Mouse (Mus musculus) lung, embryonic 16.5 days (tissue): ENCODE results near the gene Ormdl1. TPM values are rescaled to one million over a fixed set of nuclear protein-coding genes. Genes with fewer than 3 reads are reported as not detected.
"Not testable (repeated sequence)": the region's sequence is repeated elsewhere in the genome, so short reads cannot be mapped to it uniquely, and the experiment has no call there.

ENCODE experiments used
- ATAC-seq: fragments of 200-750 bp; cut with Nextera tagmentation; 2 replicates; pipeline ENCODE4 v1.8.0; 2017; ENCODE audit warnings: low read depth, mild to moderate bottlenecking, moderate library complexity
- H3K27ac ChIP-seq: fragments of 300-500 bp; sonication (generic); 2 replicates; pipeline ENCODE4 v1.5.1; 2014; ENCODE audit warnings: mild to moderate bottlenecking, control low read depth, low read length
- H3K27me3 ChIP-seq: fragments of 300-500 bp; sonication (generic); 2 replicates; pipeline ENCODE4 v1.6.1; 2014; ENCODE audit warnings: low read depth, low read length, mixed read lengths; ENCODE audit not compliant: control insufficient read depth, insufficient read depth
- H3K36me3 ChIP-seq: fragments of 300-500 bp; sonication (generic); 2 replicates; pipeline ENCODE4 v1.6.1; 2014; ENCODE audit warnings: low read length; ENCODE audit not compliant: control insufficient read depth, insufficient read depth
- H3K4me1 ChIP-seq: fragments of 300-500 bp; sonication (generic); replicated peaks from 2 replicates; pipeline ENCODE4 v1.6.1; 2014; ENCODE audit warnings: low read length, mixed read lengths; ENCODE audit not compliant: control insufficient read depth, insufficient read depth
- H3K4me2 ChIP-seq: fragments of 300-500 bp; sonication (generic); 2 replicates; pipeline ENCODE4 v1.6.1; 2014; ENCODE audit warnings: low read depth, low read length, control low read depth
- H3K4me3 ChIP-seq: fragments of 300-500 bp; sonication (generic); 2 replicates; pipeline ENCODE4 v1.5.1; 2014; ENCODE audit warnings: mild to moderate bottlenecking, low read length, control low read depth
- H3K9ac ChIP-seq: fragments of 300-500 bp; sonication (generic); 2 replicates; pipeline ENCODE4 v1.6.1; 2014; ENCODE audit warnings: low read length, control low read depth
- H3K9me3 ChIP-seq: fragments of 300-500 bp; sonication (generic); 2 replicates; pipeline ENCODE4 v1.6.1; 2016; ENCODE audit warnings: low read length; ENCODE audit not compliant: control insufficient read depth
- WGBS: fragments of 180-500 bp; shearing (Covaris S2); extraction: QIAGEN DNeasy Blood & Tissue Kit; methylation state at CpG from one replicate; pipeline ENCODE4 v1.1.7; 2014; 5-methylcytosine and 5-hydroxymethylcytosine counted together
- polyA plus RNA-seq: library from polyadenylated mRNA; unstranded; fragments of >200 nt; fragmentation: Nextera tagmentation; extraction: Ambion mirVana; gene quantifications from 2 replicates; pipeline ENCODE4 v1.2.1, GENCODE M21; 2015

Ormdl1 gene
- 37.8 and 38.4 TPM in 2 replicates for polyA plus RNA-seq

- Histone ChIP-seq H3K4me1 (peaks cover 3% of the 10 kb centered on the region; the same call in 1 of the 2 replicates), H3K9ac (peak within 1 kb of the TSS; percentile 71), H3K27me3 (no peaks in the 10 kb centered on the region), H3K27ac (peak within 1 kb of the TSS; percentile 91), H3K36me3 (no peaks in the 10 kb centered on the region; the same call in 1 of the 2 replicates), H3K9me3 (no peaks in the 10 kb centered on the region), H3K4me2 (peak within 1 kb of the TSS; percentile 65), H3K4me3 (peak within 1 kb of the TSS; percentile 76)
- under 1% methylated on average over 59 of the region's 66 CpGs for WGBS
- ATAC-seq, result peak; percentile 100
Measured at GRCm38 (mm10) chr1:53296581-53297383, at the start of gene Ormdl1, which contains the start of the genes Pms1 and Gm28778. TSS of gene Ormdl1 (plus strand) at chr1:53297095. TSS of gene Pms1 (minus strand) at chr1:53297018. TSS of gene Gm28778 (plus strand) at chr1:53297111.

DNA sequence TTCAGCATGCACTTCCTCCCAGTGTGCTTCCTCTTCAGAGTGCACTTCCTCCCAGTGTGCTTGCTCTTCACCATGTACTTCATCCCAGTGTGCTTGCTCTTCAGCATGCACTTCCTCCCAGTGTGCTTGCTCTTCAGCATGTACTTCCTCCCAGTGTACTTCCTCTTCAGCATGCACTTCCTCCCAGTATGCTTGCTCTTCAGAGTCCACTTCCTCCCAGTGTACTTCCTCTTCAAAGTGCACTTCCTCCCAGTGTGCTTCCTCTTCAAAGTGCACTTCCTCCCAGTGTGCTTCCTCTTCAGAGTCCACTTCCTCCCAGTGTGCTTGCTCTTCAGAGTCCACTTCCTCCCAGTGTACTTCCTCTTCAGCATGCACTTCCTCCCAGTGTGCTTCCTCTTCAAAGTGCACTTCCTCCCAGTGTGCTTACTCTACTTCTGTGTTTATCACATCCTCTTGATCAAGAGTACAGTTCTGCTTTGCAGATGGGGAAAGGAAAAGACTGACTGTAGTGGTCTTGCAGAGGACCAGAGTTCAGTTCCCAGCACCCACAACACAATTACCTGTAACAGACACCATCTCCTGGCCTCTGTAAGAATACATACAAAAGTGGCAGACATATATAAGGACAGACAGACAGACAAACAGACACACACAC is 31.8 kb upstream of the Ormdl1 start:
- H3K27me3 ChIP-seq, H3K9me3 ChIP-seq, H3K27ac ChIP-seq, H3K4me2 ChIP-seq, H3K36me3 ChIP-seq, H3K4me1 ChIP-seq, ATAC-seq, H3K4me3 ChIP-seq, H3K9ac ChIP-seq: not testable (repeated sequence)

DNA sequence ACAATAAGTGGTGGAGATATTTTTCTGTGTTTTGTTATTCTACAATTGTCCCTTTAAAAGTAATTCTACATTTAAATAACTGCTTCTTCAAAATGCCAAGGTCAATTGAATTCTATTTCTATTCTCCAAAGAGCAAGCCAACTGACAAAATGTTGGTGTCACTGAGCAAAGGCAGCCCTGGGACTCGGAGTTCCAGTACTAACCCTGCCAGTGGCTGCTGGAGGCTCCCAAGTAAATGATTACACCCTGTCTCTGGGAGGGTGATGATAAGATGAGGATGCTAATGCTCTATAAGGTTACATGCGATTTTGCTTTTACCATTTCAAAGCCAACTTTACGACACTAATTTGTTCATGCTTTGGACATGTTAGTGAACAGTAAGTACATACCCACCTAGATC is 27.0 kb upstream of the Ormdl1 start:
- Histone ChIP-seq H3K4me2 (no peak overlapping the region), H3K27me3 (no peaks in the 10 kb centered on the region), H3K9ac (no peak overlapping the region), H3K9me3 (no peaks in the 10 kb centered on the region), H3K27ac (no peak overlapping the region), H3K36me3 (no peaks in the 10 kb centered on the region), H3K4me3 (no peak overlapping the region), H3K4me1 (no peaks in the 10 kb centered on the region)
- 75% methylated on average over 3 of the region's 3 CpGs for WGBS
- ATAC-seq, result no peak

GRCm38 (mm10) chr1:53272646-53273045 is 24.2 kb upstream of the Ormdl1 start:
- H3K27ac ChIP-seq, result no peak overlapping the region
- H3K4me3 ChIP-seq, result no peak overlapping the region
- no peak for ATAC-seq
- no peak overlapping the region for H3K9ac ChIP-seq
- H3K4me1 ChIP-seq, result no peaks in the 10 kb centered on the region
- H3K27me3 ChIP-seq, result no peaks in the 10 kb centered on the region
- no peak overlapping the region for H3K4me2 ChIP-seq
- H3K36me3 ChIP-seq, result no peaks in the 10 kb centered on the region
- H3K9me3 ChIP-seq, result no peaks in the 10 kb centered on the region

DNA sequence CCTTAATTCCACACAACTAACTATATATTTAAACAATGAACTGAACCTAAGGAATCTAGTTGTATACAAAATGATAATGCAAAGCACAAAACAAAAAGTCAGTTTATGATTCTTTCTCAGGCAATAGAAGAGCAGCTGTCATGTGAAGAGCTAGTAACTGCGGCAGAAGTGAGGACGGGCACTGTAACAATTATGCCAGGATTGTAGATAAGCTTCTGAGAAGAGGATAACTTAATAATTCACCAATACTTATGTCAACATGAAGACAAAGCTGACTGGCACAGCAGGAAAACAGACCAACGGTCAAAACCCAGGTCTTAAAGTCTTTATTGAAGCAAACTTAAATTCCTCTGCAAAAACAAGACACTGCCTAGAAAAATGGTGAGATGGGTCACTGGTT is 5.7 kb upstream of the Ormdl1 start:
- no peak overlapping the region for H3K9ac ChIP-seq
- H3K27ac ChIP-seq, result no peak overlapping the region
- no peak for ATAC-seq
- H3K4me3 ChIP-seq, result no peak overlapping the region
- H3K4me2 ChIP-seq, result no peak overlapping the region
- H3K4me1 ChIP-seq, result peaks cover 3% of the 10 kb centered on the region; the same call in 1 of the 2 replicates
- H3K27me3 ChIP-seq, result no peaks in the 10 kb centered on the region
- 56% methylated on average over 3 of the region's 3 CpGs for WGBS
- no peaks in the 10 kb centered on the region for H3K36me3 ChIP-seq
- no peaks in the 10 kb centered on the region for H3K9me3 ChIP-seq

DNA sequence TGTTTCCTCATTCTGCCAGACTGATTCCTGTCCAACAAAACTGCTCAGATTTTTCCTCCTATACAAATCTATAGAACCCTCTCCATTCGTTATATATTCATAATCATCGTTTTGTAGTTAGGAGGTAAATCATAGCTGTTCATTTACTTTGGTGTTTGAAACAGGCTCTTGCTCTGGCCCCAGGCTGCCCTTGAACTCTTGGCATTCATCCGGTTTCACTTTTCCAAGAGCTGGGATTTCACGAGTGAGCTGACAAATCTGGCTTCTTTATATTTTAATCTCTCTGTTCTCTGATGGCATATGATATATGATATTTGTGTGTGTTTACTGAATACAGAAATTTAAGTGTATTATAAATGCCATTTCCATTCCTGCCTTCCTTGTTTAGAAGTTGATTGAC is 3.6 kb downstream of the Ormdl1 start:
- no peak for ATAC-seq
- Histone ChIP-seq H3K27me3 (no peaks in the 10 kb centered on the region), H3K9me3 (no peaks in the 10 kb centered on the region), H3K4me1 (peaks cover 3% of the 10 kb centered on the region; the same call in 1 of the 2 replicates), H3K27ac (no peak overlapping the region), H3K4me3 (no peak overlapping the region), H3K36me3 (no peaks in the 10 kb centered on the region; the same call in 1 of the 2 replicates), H3K9ac (no peak overlapping the region), H3K4me2 (no peak overlapping the region)
- WGBS, result 80% methylated on average over 4 of the region's 4 CpGs

GRCm38 (mm10) chr1:53312989-53313967 is 16.4 kb downstream of the Ormdl1 start, which contains the start of gene Osgepl1:
TSS of gene Osgepl1 (plus strand) at chr1:53313624.
- Histone ChIP-seq H3K4me2 (peak within 1 kb of the TSS; percentile 72), H3K4me3 (peak within 1 kb of the TSS; percentile 64), H3K27me3 (no peaks in the 10 kb centered on the region), H3K9me3 (no peaks in the 10 kb centered on the region), H3K4me1 (no peaks in the 10 kb centered on the region; the same call in 1 of the 2 replicates), H3K27ac (peak within 1 kb of the TSS; percentile 87), H3K36me3 (peaks cover 3% of the 10 kb centered on the region; the same call in 1 of the 2 replicates), H3K9ac (peak within 1 kb of the TSS; percentile 82)
- ATAC-seq, result peak; percentile 98
- 1% methylated on average over 27 of the region's 27 CpGs for WGBS

- Histone ChIP-seq H3K4me2 (no peak overlapping the region), H3K4me3 (no peak overlapping the region), H3K27me3 (no peaks in the 10 kb centered on the region), H3K27ac (no peak overlapping the region), H3K36me3 (peaks cover 17% of the 10 kb centered on the region), H3K9ac (no peak overlapping the region), H3K4me1 (no peaks in the 10 kb centered on the region), H3K9me3 (no peaks in the 10 kb centered on the region)
- no peak for ATAC-seq
- WGBS, result 95% methylated on average over 4 of the region's 4 CpGs
Measured at GRCm38 (mm10) chr1:53321662-53322344, 24.9 kb downstream of the Ormdl1 start.
